Mouse (Mus musculus): ENCODE results near the gene Id4.
A peak's percentile ranks its signal among the peaks of the same experiment; 100 is the strongest.

Id4 gene

DNA sequence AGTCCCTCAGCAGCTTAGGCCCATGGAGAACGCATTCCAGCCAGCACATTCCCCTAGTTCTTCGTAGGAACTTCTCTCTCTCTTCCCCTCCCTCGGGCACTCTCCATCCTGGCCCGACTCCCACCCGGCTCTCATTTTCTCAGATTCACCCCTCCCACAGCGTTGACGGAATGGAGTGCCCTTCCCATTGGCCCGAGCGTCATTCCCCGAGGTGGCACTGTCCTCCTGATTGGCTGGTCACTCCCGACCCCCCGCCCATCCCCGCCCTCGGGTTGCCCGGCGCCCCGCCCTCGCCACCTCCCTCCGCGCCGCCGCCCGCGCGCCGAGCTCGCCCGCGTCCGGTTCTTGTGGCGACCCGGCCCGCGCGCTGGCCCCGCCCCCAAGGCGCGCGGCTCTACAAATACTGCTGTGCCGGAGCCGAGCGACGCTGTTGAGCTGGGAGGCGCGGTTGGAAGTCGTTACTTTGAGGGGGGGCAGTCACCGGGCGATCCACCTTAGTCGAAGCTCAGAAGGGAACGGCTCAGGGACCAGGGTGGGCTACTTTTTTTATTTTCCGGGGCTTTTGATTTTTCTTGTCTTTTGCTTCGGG is at the start of gene Id4:
TSS of gene Id4 (plus strand) at position 539 of the 589 bp plus-strand sequence.
- DNase-seq (ENCODE audit: low read depth, low spot score) = peak; percentile 96

DNA sequence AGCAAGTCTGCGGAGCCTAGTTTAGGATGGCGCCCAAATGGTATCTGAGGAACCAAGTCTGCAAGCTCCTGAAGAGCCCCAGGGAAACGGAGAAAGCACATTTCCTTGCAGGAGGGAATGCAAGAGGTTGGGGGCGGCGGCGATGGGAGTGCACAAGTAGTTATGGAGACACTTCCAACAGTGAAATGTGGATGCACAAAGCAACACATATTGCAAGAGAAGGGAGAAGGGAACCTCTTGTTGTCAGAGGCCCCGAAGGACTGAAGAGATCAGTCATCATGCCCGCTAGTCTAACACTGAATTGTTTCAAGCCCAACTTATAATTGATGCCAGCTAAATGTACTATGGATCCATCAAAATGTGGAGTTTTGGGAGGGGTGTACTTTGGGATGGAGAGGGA is 33.9 kb upstream of the Id4 start:
- peak; percentile 22 for DNase-seq (ENCODE audit: low read depth, low spot score)

DNA sequence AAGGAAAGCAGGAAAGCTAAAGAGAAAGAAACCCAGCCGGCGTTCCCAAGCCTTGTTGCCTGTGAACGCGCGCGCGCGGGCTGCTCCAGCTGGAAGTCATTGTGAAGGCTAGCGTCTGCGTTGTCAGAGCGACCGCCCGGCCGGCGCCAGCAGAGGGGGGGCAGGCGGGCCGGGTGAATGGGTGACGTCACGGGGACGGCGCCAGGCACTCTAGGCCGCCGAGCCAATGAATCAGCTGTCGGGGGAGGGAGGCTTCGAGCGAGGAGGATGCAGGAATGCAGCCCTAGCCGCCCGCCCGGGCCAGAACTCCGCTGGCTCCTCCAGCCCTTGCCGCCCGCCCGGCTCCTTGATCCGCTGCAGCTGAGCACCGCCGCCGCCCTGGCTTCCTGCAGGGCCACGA is 33.3 kb upstream of the Id4 start:
- peak; percentile 90 for DNase-seq (ENCODE audit: low read depth, low spot score)

DNA sequence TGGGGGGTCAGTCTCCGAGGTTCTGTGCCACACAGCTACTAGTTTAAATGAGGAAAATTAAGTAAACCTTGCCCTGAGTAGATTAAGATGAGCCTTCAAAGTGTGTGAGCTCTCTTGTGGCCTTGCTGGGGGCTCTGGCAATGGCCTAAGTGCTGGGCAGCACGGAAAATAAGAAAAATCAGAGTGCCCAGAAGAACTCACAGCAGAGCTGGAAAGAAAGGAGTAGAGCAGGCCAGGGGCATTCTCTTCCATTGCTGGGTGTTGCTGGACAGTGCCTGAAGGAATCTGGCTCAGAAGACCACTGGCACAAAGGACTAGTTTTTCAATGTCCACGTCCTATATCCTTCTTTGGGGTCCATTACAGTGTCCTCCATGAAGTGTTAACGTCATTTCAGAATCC is 32.9 kb upstream of the Id4 start:
- no peak for DNase-seq (ENCODE audit: low read depth, low spot score)

DNA sequence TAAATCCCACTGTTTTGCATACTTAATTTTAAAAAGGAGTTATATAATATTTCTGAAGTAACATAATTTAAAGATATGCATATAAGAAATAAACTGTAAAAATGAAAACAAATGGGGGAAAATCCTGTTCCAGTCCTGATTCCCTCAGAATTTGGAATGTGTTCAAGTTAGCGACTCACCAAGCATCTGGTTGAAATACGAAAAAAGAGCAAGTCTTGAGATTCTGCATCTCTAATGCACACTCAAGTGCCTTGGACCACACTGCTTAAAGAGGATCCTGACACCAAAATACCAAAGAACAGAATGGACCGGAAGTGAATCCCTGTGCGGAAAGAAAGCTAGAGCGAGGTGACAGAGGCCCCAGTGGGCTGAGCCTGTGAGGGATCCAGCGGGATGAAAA is 30.0 kb upstream of the Id4 start:
- DNase-seq (ENCODE audit: low read depth, low spot score) = no peak

DNA sequence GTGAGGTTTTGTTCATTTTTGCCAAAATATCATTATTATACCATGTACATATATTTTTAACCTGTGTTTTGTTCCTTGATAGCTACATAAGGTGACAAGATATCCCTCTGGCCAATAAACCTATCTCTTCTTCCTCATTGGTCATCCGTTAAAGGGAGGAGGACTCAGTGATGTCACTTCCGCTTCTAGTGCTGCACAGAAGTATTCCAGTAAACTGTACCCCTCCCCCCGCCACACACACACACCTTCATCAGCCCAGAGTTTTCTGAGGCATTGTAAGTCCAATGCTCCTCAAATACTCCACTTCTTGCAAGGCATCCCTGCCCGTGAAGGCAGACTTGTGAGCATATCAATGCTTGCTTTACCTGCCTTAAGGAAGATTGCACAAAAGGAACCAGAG is 24.6 kb upstream of the Id4 start:
- DNase-seq (ENCODE audit: low read depth, low spot score) = peak; percentile 65

DNA sequence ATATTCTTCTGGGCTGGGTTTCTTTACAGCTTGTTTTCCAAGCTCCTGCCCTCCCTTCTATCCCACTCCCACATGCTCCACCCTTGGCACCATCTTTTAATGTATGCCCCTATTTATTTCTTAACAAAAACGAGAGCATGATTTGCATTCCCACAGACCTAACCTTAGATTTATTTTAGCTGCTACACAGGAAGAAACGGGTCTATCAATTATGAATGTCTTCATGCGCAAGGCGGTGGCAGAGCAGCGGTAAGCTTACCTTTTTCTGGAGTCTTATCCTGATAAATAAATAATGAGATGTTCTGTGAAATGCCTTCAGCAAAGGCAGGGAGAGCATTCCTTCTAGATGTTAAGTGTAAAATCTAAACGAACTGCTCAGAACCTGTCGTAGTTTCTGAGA is 24.2 kb upstream of the Id4 start:
- DNase-seq (ENCODE audit: low read depth, low spot score) = no peak

DNA sequence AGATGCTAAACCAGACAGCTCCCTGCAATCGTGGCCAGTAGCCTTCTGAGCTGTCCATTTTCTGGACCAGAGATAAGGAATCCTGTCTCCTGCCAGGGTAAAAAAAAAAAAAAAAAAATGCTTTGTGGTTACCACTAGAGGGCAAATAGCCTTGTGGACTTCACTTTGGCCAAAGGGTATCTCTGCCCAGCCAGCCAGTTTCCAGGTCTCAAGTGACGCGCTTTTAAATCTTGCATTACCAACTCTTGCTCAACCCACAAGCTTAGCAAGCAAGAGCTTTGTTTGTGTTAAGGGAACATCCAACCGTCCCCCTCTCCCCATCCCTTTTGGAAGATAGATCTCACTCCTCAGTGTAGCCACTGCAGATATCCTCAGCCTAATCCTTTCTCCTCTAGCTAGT is 23.5 kb upstream of the Id4 start:
- no peak for DNase-seq (ENCODE audit: low read depth, low spot score)

DNA sequence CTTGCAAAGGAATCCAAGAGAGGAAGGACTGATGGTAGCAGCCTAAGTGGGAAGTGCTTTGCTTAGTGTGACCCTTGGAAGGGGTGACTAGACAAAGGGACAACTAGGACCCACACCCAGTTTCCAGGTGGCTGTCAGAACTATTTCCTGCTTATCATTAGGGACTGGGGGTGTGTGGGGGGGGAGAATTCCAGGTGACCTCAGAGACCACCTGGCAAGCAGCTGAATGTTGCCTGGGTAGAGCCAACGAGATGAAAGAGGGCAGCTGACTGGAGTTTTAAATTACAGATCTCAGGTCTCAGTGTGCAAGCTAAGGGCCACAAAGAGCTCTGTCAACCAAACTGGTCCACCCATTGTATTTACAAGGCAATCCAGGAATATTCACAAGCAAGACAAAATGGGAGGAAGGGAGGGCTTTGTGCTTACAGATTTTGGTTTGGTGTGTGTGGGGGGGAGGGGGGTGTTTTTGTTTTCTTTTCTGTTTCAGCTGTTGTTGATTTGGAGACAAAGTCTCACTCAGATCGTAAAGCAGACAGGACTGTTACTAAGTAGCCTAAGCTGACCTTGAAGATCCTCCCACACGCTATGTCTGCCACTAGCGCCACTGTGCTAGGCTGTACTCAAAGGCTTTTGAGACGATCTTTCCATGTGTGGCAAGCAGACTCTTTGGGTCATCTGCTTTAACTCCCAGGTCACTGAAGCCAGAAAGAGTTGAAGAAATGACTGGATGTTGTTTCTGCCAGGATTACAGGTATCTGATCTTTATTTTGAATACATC is 15.6 kb upstream of the Id4 start:
- DNase-seq (ENCODE audit: low read depth, low spot score) = peak; percentile 65

DNA sequence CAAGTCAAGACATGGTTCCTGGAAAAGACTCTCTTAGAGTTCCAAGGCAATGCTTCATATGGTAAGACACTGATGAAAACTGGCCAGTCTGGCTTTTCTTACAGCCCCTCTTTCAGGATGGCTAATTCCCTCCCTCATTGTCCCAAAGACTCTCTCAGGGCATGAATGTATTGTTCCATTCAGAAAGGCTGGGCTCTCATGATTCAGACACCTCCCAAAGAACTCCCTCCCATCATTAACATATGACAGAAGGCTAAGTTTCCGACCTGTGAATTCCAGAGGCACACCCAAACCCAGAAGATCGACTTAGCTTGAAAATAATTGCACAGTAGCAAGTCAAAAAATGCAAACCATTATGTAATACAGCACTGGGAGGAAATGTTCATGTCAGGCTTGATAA is 8.5 kb upstream of the Id4 start:
- DNase-seq (ENCODE audit: low read depth, low spot score) = peak; percentile 91

DNA sequence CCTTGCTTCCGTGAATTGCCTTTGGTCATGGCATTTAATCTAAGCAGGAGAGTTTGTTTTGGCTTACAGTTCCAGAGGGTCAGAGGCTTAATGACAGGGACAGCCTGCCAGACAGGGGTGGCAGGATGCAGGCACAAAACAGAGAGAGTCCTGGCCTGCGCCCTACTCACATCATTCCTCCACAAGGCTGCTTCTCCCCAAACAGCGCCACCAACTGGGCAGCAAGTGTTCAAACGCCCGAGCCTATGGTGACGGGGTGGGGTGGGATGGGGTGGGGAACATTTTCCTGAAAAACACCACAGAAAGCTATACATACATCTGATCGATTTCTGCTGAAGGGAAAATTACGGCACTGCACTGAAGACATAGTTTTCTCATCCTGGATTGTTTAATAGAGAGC is 6.0 kb upstream of the Id4 start:
- DNase-seq (ENCODE audit: low read depth, low spot score) = peak; percentile 64

DNA sequence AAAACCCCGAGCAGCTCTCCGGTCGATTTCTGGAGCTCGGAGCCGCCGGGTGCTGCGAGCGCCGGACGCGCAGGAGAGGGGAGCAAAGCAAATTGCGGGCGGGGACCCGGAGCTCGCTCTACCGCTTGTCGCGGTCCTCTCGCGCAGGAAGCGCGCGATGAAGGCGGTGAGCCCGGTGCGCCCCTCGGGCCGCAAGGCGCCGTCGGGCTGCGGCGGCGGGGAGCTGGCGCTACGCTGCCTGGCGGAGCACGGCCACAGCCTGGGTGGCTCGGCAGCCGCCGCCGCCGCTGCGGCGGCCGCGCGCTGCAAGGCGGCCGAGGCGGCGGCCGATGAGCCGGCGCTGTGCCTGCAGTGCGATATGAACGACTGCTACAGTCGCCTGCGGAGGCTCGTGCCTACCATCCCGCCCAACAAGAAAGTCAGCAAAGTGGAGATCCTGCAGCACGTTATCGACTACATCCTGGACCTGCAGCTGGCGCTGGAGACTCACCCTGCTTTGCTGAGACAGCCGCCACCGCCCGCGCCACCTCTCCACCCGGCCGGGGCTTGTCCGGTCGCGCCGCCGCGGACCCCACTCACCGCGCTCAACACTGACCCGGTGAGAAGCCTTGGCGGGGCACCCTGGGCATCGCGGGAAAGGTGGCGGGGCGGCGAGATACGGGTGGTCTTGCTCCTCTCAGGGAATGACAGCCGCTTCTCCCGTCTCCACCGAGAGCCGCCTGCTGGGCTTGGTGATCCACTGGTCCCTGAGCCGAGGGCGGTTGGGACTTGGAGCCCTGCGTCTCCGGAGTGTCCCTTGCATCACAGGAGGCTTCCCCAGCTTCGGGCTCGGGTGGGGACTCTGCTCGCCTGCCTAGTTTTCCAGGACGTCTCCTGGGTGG is 553 bp downstream of the Id4 start:
- DNase-seq (ENCODE audit: low read depth, low spot score) = peak; percentile 68

DNA sequence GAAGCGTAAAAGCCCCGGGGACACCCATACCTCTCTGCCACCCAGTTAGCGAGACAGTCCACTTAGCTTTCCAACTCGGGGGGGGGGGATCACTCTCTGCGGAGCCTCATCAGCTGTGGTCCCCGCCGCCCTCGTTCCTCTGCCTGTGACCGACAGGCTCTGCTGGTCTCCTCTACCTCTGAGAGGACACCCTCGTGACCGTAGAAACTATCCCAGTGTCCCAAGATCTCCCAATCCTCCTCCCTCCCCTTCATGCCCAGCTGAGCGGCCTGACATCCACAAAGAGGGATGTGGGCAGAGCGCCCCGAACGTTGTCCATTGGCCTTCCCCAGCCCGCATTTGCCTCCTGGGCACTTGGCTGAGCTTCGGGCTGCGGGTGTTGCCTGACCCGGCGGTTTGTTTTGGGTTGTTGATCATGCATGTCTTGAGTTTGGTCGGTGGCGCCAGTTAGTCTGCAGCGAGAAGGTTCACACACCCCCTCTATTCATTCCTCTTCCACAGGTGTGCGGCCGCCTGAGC is 1.5 kb downstream of the Id4 start:
- peak; percentile 17 for DNase-seq (ENCODE audit: low read depth, low spot score)

DNA sequence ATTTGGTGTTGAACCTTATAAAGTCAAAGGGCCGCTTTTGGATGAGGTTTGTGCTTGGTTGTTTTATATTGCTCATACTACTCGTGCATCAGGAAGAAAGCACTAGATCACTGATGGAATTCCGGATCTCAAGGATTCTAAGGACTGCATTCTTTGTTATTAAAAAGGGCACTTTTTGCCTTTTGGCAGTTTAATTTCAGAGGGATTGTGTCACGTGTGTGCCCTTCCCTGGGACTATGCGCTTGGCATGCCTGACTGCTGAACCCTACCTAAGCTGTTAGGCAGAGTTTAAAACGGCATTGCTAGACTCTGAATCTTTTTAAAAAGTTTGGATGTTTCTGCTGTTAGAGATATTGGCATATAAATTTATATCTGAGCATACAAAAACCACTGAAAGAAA is 4.0 kb downstream of the Id4 start:
- no peak for DNase-seq (ENCODE audit: low read depth, low spot score)

DNA sequence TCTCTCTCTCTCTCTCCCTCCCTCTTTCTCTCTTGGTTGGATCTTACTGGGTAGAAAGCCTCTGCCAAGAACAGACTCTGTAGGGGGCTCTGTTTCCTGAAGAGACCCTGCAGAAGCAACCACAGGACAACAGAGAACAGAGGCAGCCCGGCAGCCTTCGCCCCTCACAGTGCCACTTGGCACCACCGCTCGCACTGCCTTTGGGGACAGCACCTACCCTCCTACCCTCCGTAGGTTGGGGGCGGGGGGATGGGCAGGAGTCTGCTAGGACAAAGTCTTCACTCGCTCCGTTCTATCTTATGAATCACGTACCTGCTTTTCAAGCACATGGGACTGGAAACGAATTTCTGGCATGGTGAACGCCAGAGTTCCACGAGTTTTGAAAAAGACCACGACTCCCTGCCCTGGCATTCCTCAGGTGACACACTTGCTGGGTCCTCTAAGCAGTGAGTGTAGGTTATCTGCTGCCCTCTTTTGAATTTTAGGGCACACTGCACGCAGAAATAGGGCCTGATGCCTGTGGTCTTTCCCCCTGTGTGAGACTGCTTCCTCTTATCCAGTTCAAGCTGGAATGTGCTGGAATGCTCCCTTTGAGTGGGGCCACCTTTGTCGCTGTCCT is 12.5 kb downstream of the Id4 start:
- DNase-seq (ENCODE audit: low read depth, low spot score) = peak; percentile 80

DNA sequence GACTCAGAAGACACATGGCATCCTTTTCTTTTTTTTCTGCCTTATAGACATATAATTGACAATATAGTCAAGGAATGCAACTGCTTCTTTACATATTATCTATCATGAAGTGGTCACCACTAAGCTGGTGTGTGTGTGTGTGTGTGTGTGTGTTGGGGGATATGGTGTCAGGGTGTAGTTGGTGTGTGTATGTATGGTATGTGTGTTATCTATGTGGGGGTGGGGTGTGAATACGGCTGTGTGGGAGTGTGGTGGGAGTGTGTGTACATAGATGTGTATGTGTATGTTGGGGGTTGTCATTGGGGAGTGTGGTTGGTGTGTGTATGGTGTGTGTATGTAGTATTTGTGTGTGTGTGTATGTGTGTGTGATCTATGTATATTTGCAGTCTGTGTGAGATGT is 13.1 kb downstream of the Id4 start:
- no peak for DNase-seq (ENCODE audit: low read depth, low spot score)

DNA sequence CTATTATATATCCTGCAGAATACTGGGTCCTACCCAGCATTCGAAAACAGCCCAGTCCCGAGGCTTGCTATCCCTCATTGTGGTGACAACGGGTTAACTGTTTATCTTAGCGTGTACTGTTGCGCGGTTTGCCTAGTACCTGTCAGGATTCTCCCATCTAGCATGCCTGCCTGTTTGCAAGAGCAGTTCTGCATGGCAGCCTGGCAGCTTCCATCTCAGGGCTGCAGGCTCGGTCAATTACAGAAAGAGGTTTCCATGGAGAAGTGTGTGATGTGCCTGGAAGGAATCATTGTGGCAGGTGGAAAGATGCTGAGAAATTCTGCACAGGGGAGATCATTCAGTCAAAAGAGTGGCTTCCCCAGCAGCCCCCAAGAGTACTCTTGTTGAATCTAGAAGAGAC is 16.0 kb downstream of the Id4 start:
- no peak for DNase-seq (ENCODE audit: low read depth, low spot score)

DNA sequence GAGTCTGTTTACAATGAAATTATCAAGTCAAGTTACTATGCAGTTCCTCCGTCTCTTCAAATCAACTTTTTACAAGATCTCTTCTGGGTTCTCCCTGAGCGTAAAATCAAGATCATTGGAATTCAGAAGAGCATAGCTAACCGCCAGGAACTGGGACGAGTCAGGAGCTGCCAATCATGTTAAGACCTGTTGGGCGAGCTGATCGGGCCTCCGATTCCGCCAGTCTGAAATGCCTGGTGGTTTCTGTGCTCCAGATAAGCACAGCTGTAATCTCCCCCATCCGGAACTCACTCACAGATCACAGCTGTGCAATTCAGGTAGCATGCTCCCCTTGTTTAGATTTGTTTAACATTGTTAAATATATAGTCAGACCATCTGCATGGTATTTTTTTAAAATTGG is 23.4 kb downstream of the Id4 start:
- DNase-seq (ENCODE audit: low read depth, low spot score) = no peak

DNA sequence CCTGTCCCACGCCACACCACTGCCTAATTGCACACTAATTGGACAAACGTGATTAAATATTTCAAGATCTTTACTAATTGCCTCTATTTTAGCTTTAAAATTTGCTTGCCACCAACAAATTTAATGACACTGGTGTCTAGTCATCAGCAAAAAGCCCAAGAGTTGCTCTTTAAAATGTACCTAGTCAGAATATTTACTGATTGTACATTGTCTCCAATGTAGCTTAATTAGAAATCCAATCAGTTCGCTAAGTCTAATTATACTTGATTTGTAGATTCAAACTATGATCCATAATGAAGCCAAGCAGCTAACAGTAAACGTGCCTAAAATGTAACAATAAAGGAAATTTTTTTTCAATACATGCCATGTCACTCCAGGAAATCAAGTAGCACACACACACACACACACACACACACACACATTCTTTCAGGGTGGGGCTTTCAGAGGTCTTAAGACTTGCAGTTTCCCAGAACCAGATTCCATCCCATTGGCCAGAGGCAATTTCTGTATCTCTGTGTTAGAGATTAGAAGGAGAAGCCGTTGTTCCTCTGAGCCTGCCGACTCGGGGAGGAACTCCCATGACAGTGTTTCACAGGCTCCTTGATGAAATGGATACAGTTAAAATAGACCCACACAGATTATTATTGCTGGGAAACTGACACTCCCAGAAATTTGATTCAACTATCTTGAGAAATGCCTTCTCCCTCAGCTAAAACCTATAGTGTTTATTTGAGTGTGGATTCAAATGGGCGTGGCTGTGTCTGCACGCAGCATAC is 24.1 kb downstream of the Id4 start:
- DNase-seq (ENCODE audit: low read depth, low spot score) = no peak

DNA sequence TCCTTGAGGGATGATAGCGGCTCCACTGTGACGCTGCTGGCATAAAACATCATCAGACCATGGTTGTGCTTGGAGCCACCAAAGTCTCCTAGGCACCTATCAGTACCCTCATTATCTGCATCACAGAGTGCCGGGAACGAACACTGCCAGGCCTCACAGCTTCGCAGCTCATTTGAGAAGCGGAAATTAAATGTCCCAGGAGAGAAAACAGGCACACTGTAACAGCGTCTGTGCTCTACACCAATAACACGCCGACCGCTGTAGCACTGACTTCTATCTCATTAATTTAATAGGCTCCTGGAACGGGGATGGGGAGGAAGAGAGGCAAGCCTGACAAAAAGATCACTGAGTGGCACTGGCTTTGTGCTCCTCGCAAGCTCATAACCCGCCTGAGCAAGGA is 29.4 kb downstream of the Id4 start:
- DNase-seq (ENCODE audit: low read depth, low spot score) = no peak

DNA sequence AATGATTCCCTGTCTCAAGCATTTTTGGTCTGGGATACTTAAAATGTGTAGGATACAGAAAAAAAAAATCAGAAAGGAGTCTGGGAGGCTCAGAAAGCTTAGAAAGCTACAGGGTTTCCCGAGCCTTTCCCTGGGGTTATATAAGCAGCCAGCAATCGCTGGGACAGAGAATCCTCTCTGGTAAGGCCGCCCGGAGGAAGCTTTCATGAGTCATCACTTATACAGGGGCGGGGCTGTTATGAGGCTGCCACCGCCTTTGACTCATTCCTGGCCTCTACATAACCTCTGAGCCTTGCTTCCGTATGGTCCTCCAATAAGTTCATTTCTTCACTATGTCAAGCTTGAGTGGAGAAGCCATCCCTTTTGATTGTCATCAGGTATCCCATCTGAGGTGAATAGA is 53.5 kb downstream of the Id4 start:
- peak; percentile 42 for DNase-seq (ENCODE audit: low read depth, low spot score)
